Mouse (Mus musculus) forebrain, embryonic 14.5 days (tissue): ENCODE results near the gene Ucma. TPM values are rescaled to one million over a fixed set of nuclear protein-coding genes. Genes with fewer than 3 reads are reported as not detected.

Experiments used
- ATAC-seq: fragments of 200-750 bp; cut with Nextera tagmentation; 2 replicates; pipeline ENCODE4 v1.8.0; 2017; ENCODE audit warnings: mild to moderate bottlenecking, moderate library complexity
- DNase-seq: peaks from one replicate; pipeline ENCODE4 v3.0.0-alpha.2; 2015; ENCODE audit warnings: low spot score
- H3K27ac ChIP-seq: fragments of 300-500 bp; sonication (generic); 2 replicates; pipeline ENCODE4 v1.5.1; 2014; ENCODE audit warnings: low read depth, mild to moderate bottlenecking, control low read depth, low read length, moderate library complexity
- H3K27me3 ChIP-seq: fragments of 300-500 bp; sonication (generic); replicated peaks from 2 replicates; pipeline ENCODE4 v1.6.1; 2014; ENCODE audit warnings: low read length, control low read depth, mixed read lengths; ENCODE audit not compliant: control insufficient read depth, insufficient read depth
- H3K36me3 ChIP-seq: fragments of 300-500 bp; sonication (generic); 2 replicates; pipeline ENCODE4 v1.6.1; 2014; ENCODE audit warnings: low read length, control low read depth; ENCODE audit not compliant: control insufficient read depth, insufficient read depth
- H3K4me1 ChIP-seq: fragments of 300-500 bp; sonication (generic); 2 replicates; pipeline ENCODE4 v1.6.1; 2014; ENCODE audit warnings: antibody characterized with exemption, low read length, control low read depth; ENCODE audit not compliant: control insufficient read depth, insufficient read depth
- H3K4me2 ChIP-seq: fragments of 300-500 bp; sonication (generic); 2 replicates; pipeline ENCODE4 v1.6.1; 2014; ENCODE audit warnings: mild to moderate bottlenecking, control low read depth, low read length
- H3K4me3 ChIP-seq: fragments of 300-500 bp; sonication (generic); 2 replicates; pipeline ENCODE4 v1.5.1; 2014; ENCODE audit warnings: low read depth, low read length, control low read depth
- H3K9ac ChIP-seq: fragments of 300-500 bp; sonication (generic); 2 replicates; pipeline ENCODE4 v1.6.1; 2014; ENCODE audit warnings: mild to moderate bottlenecking, low read length, control low read depth, moderate library complexity
- H3K9me3 ChIP-seq: fragments of 300-500 bp; sonication (generic); replicated peaks from 2 replicates; pipeline ENCODE4 v1.6.1; 2016; ENCODE audit warnings: low read length, control low read depth, mixed read lengths; ENCODE audit not compliant: control insufficient read depth
- WGBS: fragments of 180-500 bp; shearing (Covaris S2); extraction: QIAGEN DNeasy Blood & Tissue Kit; methylation state at CpG from one replicate; pipeline ENCODE4 v1.1.7; 2014; 5-methylcytosine and 5-hydroxymethylcytosine counted together
- polyA plus RNA-seq: library from polyadenylated mRNA; unstranded; fragments of >200 nt; fragmentation: Nextera tagmentation; extraction: Ambion mirVana; gene quantifications from 2 replicates; pipeline ENCODE4 v1.2.1, GENCODE M21; 2014

Gene Ucma
- polyA plus RNA-seq, 1 experiment from 2014 or later, result 0.34 TPM

DNA sequence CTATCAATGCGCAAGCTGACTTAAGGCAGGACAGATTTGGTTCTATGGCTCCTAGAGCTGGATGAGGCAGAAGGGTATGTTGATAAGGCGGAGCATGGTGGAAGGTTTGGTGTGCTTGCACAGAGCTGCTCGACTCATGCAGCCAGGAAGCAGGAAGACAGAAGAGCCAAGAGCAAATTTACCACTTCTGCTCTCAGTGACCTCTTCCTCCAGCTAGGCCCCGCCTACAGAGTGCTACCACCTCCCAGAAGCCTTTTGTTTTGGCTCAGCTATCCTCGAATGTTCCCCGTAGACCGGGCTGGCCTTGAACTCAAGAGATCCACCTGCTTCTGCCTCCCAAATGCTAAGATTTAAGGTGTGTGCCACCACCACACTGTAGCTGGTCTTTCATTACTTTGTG lies 38.7 kb downstream of the Ucma start:
- H3K27ac ChIP-seq, result no peak overlapping the region
- H3K27me3 ChIP-seq, result no peaks in the 10 kb centered on the region
- H3K9ac ChIP-seq, result no peak overlapping the region
- H3K4me3 ChIP-seq, result no peak overlapping the region
- H3K4me2 ChIP-seq, result no peak overlapping the region
- ATAC-seq (no peak), DNase-seq (no peak)
- peaks cover 8% of the 10 kb centered on the region for H3K4me1 ChIP-seq
- H3K9me3 ChIP-seq, result no peaks in the 10 kb centered on the region
- no peaks in the 10 kb centered on the region for H3K36me3 ChIP-seq
- WGBS, result 81% methylated on average over 7 of the region's 7 CpGs

DNA sequence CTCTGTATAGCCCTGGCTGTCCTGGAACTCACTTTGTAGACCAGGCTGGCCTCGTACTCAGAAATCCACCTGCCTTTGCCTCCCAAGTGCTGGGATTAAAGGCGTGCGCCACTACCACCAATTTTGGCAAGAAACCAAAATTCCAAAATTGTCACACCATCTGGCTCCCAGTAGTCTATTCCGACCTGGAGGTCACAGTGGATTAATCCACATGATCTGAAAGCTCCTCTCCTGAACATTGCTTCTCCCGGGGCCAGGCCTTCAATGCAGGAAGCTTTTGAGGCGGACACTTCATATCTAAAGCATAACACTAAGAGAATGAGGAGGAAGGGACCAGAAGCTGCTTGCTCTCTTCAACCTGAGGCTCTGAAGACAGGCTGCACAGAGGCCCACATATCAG lies 39.6 kb downstream of the Ucma start:
- WGBS, result 84% methylated on average over 6 of the region's 6 CpGs
- no peak for ATAC-seq

DNA sequence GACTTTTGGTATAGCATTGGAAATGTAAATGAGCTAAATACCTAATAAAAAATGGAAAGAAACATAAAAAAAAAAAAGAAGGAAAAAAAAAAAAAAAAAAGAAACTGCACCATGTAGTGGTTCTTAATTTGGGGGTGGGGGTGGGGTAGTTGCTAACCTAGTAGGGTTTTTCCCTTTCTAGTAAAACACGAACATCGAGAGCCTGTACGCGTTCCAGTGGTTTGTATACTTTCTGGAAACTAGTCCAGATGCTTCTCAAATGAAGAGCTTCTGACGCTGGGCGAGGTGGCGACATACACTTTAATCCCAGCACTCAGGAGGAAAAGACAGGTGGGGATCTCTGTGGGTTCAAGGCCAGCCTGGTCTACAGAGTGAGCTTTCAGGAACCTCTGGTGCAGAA lies 41.0 kb downstream of the Ucma start:
- Histone ChIP-seq H3K9ac (no peak overlapping the region), H3K4me1 (peaks cover 1% of the 10 kb centered on the region), H3K4me2 (no peak overlapping the region), H3K9me3 (no peaks in the 10 kb centered on the region), H3K27ac (no peak overlapping the region), H3K36me3 (no peaks in the 10 kb centered on the region), H3K27me3 (no peaks in the 10 kb centered on the region), H3K4me3 (no peak overlapping the region)
- ATAC-seq (no peak), DNase-seq (no peak)
- 92% methylated on average over 7 of the region's 7 CpGs for WGBS

More for the DNA sequence above, 39.6 kb downstream of the Ucma start:
- Histone ChIP-seq H3K4me2 (no peak overlapping the region), H3K36me3 (no peaks in the 10 kb centered on the region), H3K4me3 (no peak overlapping the region), H3K27ac (no peak overlapping the region), H3K9ac (no peak overlapping the region), H3K27me3 (no peaks in the 10 kb centered on the region), H3K4me1 (peaks cover 8% of the 10 kb centered on the region), H3K9me3 (no peaks in the 10 kb centered on the region)
- no peak for DNase-seq

DNA sequence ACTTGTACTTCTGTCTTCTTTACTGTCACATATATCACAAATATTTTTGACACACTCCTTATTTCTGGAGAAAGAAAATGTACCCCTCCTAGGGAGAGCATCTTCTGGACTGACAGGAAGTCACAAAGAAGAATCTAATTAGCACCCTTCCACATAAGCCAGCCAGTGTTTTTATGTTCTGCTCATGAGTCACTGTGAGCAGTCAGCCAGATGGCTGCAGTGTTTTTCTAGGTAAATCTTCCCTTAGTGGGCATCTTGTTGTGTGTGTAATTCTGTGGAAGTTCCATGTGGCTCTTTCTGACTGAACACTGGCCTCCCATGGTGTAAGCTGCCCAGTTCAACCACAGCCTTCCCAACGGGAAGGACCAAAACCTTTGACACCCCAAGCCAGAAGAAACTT lies 43.8 kb downstream of the Ucma start:
- Histone ChIP-seq H3K4me3 (no peak overlapping the region), H3K4me1 (no peaks in the 10 kb centered on the region), H3K36me3 (no peaks in the 10 kb centered on the region), H3K9me3 (no peaks in the 10 kb centered on the region), H3K9ac (no peak overlapping the region), H3K27ac (no peak overlapping the region), H3K27me3 (no peaks in the 10 kb centered on the region), H3K4me2 (no peak overlapping the region)
- DNase-seq (no peak), ATAC-seq (peak; percentile 40; the same call in 1 of the 2 replicates)
- 84% methylated on average over 1 of the region's 1 CpGs for WGBS

DNA sequence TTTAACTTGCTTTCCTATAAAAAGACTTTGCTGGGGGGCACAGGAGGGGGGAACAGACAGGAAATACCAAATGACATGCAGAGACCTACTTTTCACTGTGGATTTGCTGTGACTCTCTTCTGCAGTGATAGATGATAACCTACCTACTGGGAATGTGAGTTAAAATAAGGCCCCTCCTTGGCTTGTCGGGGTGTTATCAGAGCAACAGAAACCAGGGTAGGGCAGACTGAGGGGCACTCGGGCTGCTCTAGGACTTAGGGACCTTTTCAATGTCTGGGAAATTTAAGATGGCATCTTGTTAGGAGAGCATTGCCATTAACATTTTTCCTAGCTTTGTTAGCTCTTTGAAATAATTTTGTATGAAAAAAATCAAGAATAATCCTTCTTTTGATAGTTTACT lies 47.4 kb downstream of the Ucma start:
- no peak overlapping the region for H3K9ac ChIP-seq
- H3K36me3 ChIP-seq, result no peaks in the 10 kb centered on the region
- ATAC-seq (no peak), DNase-seq (no peak)
- no peaks in the 10 kb centered on the region for H3K4me1 ChIP-seq
- H3K4me2 ChIP-seq, result no peak overlapping the region
- no peak overlapping the region for H3K4me3 ChIP-seq
- no peak overlapping the region for H3K27ac ChIP-seq
- no peaks in the 10 kb centered on the region for H3K27me3 ChIP-seq
- H3K9me3 ChIP-seq, result no peaks in the 10 kb centered on the region
- WGBS, result 85% methylated on average over 2 of the region's 2 CpGs

DNA sequence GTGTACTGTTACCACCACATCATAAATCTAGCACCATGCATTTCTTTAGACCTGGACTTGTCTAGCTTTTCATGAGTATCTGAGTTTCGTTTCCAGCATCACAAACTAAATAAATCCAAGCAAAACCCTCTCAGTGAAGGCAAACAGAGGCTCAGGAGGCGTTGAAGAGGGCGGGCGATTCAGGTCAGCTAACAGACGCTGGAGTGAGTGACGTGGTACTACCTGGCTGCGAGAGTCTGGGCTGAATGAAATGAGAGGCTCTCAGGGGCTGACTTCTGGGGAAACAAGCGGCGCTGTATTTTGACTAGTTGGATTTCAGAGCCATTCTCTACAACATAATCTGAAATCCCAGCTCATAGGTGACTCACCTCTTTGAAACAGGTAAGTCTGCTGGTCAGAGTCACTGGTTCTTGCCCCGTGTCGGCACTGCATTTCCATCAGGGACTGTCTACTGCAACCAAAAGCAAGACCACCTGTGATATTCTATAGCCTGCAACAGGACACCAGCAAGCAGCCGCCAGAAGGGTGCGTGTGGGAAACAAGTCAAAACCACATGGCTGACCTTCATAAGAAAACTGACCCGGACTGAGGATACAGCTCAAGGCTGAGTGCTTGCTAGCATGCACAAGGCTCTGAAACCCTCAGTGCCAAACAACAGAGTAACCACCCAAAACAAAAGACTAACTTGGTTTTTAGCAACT lies 47.9 kb downstream of the Ucma start:
- ATAC-seq (no peak), DNase-seq (no peak)
- Histone ChIP-seq H3K4me2 (no peak overlapping the region), H3K9ac (no peak overlapping the region), H3K36me3 (no peaks in the 10 kb centered on the region), H3K4me3 (no peak overlapping the region), H3K27ac (no peak overlapping the region), H3K9me3 (no peaks in the 10 kb centered on the region), H3K27me3 (no peaks in the 10 kb centered on the region), H3K4me1 (no peaks in the 10 kb centered on the region)
- 84% methylated on average over 14 of the region's 14 CpGs for WGBS

DNA sequence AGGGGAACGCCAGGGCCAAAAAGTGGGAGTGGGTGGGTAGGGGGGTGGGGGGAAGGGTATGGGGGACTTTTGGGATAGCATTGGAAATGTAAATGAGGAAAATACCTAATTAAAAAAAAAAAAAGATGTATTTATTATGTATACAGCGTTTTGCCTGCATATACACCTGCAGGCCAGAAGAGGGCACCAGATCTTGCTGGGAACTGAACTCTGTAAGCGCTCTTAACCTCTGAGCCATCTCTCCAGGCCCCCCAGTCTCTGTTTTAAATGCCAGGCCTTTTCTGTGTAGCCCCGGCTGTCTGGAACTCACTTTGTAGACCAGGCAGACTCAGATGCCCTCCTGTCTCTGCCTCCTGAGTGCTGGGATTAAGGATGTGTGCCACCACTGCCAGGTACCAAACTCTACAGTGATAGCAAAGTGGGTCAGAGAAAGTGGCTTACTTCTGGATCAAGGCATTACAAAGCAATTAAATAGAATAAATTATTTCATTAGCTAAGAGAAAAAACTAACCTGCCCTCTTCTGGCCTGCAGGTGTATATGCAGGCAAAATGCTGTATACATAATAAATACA lies 49.3 kb downstream of the Ucma start:
- Histone ChIP-seq H3K27me3 (no peaks in the 10 kb centered on the region), H3K9me3 (no peaks in the 10 kb centered on the region), H3K9ac (no peak overlapping the region), H3K4me1 (no peaks in the 10 kb centered on the region), H3K4me3 (no peak overlapping the region), H3K27ac (no peak overlapping the region), H3K4me2 (no peak overlapping the region), H3K36me3 (no peaks in the 10 kb centered on the region)
- no peak for ATAC-seq
- 39% methylated on average over 3 of the region's 4 CpGs for WGBS
- DNase-seq, result no peak

DNA sequence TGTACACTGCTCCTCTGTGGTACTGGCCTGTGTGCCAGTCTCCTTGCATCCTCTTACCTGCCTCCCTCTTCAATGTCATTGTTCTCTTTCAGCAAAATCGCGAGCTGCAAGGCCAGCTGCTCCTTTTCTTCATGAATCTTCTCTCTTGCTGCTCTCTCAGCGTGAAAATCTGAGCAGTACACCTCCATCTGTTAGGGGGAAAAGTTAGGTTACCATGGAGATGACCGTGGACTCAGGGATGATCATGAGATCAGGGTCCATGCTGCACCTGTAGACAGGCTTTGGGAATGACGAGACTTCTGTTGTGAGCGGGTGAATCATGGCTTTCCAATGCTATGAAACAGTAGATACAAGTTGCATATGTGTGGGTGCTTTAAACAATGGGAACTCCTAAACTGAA lies 51.1 kb downstream of the Ucma start:
- H3K4me3 ChIP-seq, result no peak overlapping the region
- no peaks in the 10 kb centered on the region for H3K27me3 ChIP-seq
- no peak overlapping the region for H3K9ac ChIP-seq
- H3K9me3 ChIP-seq, result no peaks in the 10 kb centered on the region
- ATAC-seq, result no peak
- H3K36me3 ChIP-seq, result no peaks in the 10 kb centered on the region
- no peak overlapping the region for H3K27ac ChIP-seq
- H3K4me1 ChIP-seq, result no peaks in the 10 kb centered on the region
- WGBS, result 61% methylated on average over 6 of the region's 6 CpGs
- DNase-seq, result no peak
- H3K4me2 ChIP-seq, result no peak overlapping the region

DNA sequence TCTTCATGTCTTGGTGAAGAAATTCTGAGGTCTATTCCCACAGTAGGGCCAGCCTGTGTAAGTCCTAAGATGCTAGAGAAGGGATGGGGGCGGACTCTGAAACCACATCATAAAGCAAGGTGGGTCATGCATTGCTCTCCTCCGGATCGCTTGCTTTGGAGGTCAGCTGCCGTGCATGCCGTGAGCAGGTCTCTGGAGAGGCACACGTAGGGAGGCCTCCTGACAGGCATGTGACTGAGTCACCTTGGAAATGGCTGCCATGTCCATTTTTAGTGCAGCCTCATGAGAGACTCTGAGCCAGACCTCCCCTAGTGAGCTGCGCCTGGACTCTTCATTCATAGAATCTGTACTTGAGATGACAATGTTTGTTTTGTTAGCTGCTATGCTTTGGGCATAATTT lies 52.1 kb downstream of the Ucma start:
- H3K27me3 ChIP-seq, result no peaks in the 10 kb centered on the region
- ATAC-seq, result no peak
- no peak overlapping the region for H3K9ac ChIP-seq
- H3K4me2 ChIP-seq, result no peak overlapping the region
- WGBS, result 91% methylated on average over 7 of the region's 7 CpGs
- H3K9me3 ChIP-seq, result no peaks in the 10 kb centered on the region
- H3K4me1 ChIP-seq, result no peaks in the 10 kb centered on the region
- no peaks in the 10 kb centered on the region for H3K36me3 ChIP-seq
- no peak overlapping the region for H3K27ac ChIP-seq
- no peak overlapping the region for H3K4me3 ChIP-seq
- no peak for DNase-seq
